ENCODE assay signal across 13 mouse cellular contexts in genomic region chr4:105223101-105223924, GRCm38 (mm10).
DNase-seq lines count a peak whose midpoint lies in the region; TF ChIP-seq lines count a peak whose summit lies in the region.
"Had no signal": no experiment of that assay in that cellular context is flagged by ENCODE, and none has a peak within 500 bp of the region (broad histone marks: within the 10 kb centered on the region; RNA-seq: fewer than 3 reads in every experiment).

No protein-coding gene starts in this region.

- H3K27ac ChIP-seq in kidney, adult 2 months (ENCODE audit: insufficient read depth, low read depth, low read length), result peak overlapping the region; percentile 33; the same call in 1 of the 2 replicates
- peak overlapping the region; percentile 19 for H3K27ac ChIP-seq in limb, embryonic 10.5 days
- H3K27ac ChIP-seq: neural tube, embryonic 15.5 days had no signal

- WGBS in kidney, adult 2 months, result 72% methylated on average over 5 of the region's 5 CpGs
- 86% methylated on average over 5 of the region's 5 CpGs for WGBS in limb, embryonic 10.5 days

- no peaks in the 10 kb centered on the region for H3K27me3 ChIP-seq in kidney, adult 2 months (replicated peaks; ENCODE audit: control insufficient read depth, insufficient read depth, low read length)
- no peaks in the 10 kb centered on the region for H3K27me3 ChIP-seq in limb, embryonic 10.5 days (ENCODE audit: low read depth, poor library complexity, severe bottlenecking)
- H3K27me3 ChIP-seq: neural tube, embryonic 15.5 days had no signal

- H3K36me3 ChIP-seq in kidney, adult 2 months (ENCODE audit: control insufficient read depth, insufficient read depth, low read length), result no peaks in the 10 kb centered on the region; the same call in 1 of the 2 replicates
- H3K36me3 ChIP-seq in limb, embryonic 10.5 days, result peaks cover 100% of the 10 kb centered on the region
- H3K36me3 ChIP-seq: G1E; neural tube, embryonic 15.5 days had no signal

- H3K4me3 ChIP-seq in kidney, adult 2 months (ENCODE audit: insufficient read depth, low read depth, low read length), result no peak overlapping the region
- H3K4me3 ChIP-seq in limb, embryonic 10.5 days, result no peak overlapping the region
- H3K4me3 ChIP-seq: erythroblast, embryonic 14.5 days; neural tube, embryonic 15.5 days had no signal

- peak; percentile 73 to 92 for DNase-seq in adrenal gland, adult (ENCODE audit: inconsistent age in 2 of 2, low spot score in 1 of 2)
- DNase-seq in adrenal gland, postnatal 4 days (ENCODE audit: low spot score in 2 of 2), result no peak
- peak; percentile 44 for DNase-seq in kidney, adult 2 months
- DNase-seq in kidney, postnatal 14 days, result no peak
- DNase-seq in adrenal gland, adult 2 months, result peak; percentile 85
- DNase-seq in limb, embryonic 10.5 days (ENCODE audit: low spot score), result no peak
- DNase-seq in layer of hippocampus, postnatal 36 days, result no peak
- DNase-seq in cerebellum, postnatal 10 days, result no peak
- DNase-seq: layer of hippocampus, adult 9-11 months; right cerebral cortex, postnatal 4 days had no signal

- peaks cover 13% of the 10 kb centered on the region for H3K4me1 ChIP-seq in kidney, adult 2 months (ENCODE audit: control insufficient read depth, insufficient read depth, low read length)
- peaks cover 15% of the 10 kb centered on the region for H3K4me1 ChIP-seq in limb, embryonic 10.5 days

- TF ChIP-seq POLR2A in kidney, adult 2 months (IDR thresholded peaks at IDR 0.05; ENCODE audit: low read depth, low read length), result no peak

- TF ChIP-seq CTCF in kidney, adult 2 months (conservative IDR thresholded peaks at IDR 0.05; ENCODE audit: insufficient read depth, insufficient read length, low read depth, low read length), result no peak

- H3K9me3 ChIP-seq in limb, embryonic 10.5 days (replicated peaks), result no peaks in the 10 kb centered on the region
- H3K9me3 ChIP-seq: neural tube, embryonic 15.5 days had no signal

Comparison
In these comparisons a context has a peak if more than half of its experiments do, and no peak if none do; other contexts are left out.
1. DNase-seq: peak in adrenal gland, adult (2 of 2), kidney, adult 2 months (single experiment) and adrenal gland, adult 2 months (single experiment); none in adrenal gland, postnatal 4 days (0 of 2), kidney, postnatal 14 days (single experiment), limb, embryonic 10.5 days (single experiment), layer of hippocampus, postnatal 36 days (0 of 2) and cerebellum, postnatal 10 days (0 of 2).